Mouse (Mus musculus) lung, adult 2 months (tissue): Measurements from ENCODE around the gene Cfap221. TPM values are rescaled to one million over a fixed set of nuclear protein-coding genes. Genes with fewer than 3 reads are reported as not detected.

Experiments used
- DNase-seq: peaks from one replicate; pipeline ENCODE4 v3.0.0; 2022
- H3K4me1 ChIP-seq: fragments of 200-500 bp; 2 replicates; pipeline ENCODE4 v1.6.1; 2011; ENCODE audit warnings: low read length; ENCODE audit not compliant: control insufficient read depth, insufficient read depth
- H3K4me3 ChIP-seq: fragments of 200-500 bp; replicated peaks from 2 replicates; pipeline ENCODE3; 2011; ENCODE audit warnings: low read depth, mild to moderate bottlenecking, control low read depth, low read length; ENCODE audit errors: extremely low read depth
- CTCF ChIP-seq: fragments of 200-500 bp; IDR thresholded peaks from 2 replicates; pipeline ENCODE4 v1.5.1; 2011; ENCODE audit warnings: mild to moderate bottlenecking, low read length, control low read depth; ENCODE audit not compliant: insufficient read depth
- POLR2A ChIP-seq: fragments of 200-500 bp; IDR thresholded peaks from 2 replicates; pipeline ENCODE4 v1.6.1; 2011; ENCODE audit warnings: low read depth, mild to moderate bottlenecking, control low read depth, low read length, borderline replicate concordance; ENCODE audit errors: extremely low read depth
- WGBS: fragments of 180-500 bp; shearing (Covaris S2); methylation state at CpG from one replicate; pipeline ENCODE4 v1.1.7; 2018; 5-methylcytosine and 5-hydroxymethylcytosine counted together
- polyA plus RNA-seq: library from polyadenylated mRNA; depleted of rRNA; stranded (reverse); fragments of >200 nt; gene quantifications from 2 replicates; pipeline ENCODE4 v1.2.3, GENCODE M21; 2012

Gene Cfap221
- polyA plus RNA-seq, 1 experiment: 0.66 TPM

DNA sequence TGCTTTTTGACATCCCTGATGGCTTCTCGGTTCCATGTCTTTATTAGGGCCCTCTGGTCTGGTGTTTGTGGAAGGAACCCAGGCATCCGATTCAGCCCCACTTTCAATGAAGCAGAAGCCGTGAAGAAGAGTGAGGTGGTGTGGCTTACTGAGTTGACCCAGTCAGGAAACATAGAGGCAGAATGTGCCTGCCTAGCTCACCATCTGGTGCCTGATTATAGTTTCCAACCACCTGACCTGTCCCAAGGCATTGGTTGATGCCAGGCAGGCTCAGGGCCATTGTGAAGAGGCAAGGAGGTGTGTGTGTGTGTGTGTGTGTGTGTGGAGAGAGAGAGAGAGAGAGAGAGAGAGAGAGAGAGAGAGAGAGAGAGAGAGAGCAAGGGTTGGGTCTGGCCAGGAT, 33.4 kb upstream of the Cfap221 start:
- WGBS: 95% methylated on average over 3 of the region's 3 CpGs
- no peak for TF ChIP-seq POLR2A
- TF ChIP-seq CTCF: no peak
- Histone ChIP-seq H3K4me3 (no peak overlapping the region), H3K4me1 (no peaks in the 10 kb centered on the region)
- no peak for DNase-seq

DNA sequence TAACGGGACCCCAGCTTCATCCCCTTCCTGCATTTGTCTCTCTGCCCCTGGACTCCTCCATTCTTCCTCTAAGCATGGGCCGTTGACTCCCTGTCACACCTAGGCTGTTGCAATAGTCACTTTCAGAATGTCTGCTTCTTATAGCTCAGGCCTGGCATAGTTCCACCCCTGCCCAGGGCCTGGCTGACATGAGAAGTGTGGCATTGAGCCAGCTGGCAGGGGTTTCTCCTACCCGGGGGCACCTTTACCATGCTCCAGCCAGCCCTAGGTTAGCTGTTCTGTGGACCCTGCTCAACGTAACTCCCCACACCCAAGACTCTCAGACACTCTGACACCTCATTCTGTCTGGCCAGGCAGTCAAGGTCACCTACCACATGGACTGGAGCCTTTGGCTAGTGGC, 30.7 kb upstream of the Cfap221 start:
- Histone ChIP-seq H3K4me3 (no peak overlapping the region), H3K4me1 (no peaks in the 10 kb centered on the region)
- WGBS: 26% methylated on average over 4 of the region's 4 CpGs
- no peak for DNase-seq
- TF ChIP-seq POLR2A (no peak), CTCF (no peak)

DNA sequence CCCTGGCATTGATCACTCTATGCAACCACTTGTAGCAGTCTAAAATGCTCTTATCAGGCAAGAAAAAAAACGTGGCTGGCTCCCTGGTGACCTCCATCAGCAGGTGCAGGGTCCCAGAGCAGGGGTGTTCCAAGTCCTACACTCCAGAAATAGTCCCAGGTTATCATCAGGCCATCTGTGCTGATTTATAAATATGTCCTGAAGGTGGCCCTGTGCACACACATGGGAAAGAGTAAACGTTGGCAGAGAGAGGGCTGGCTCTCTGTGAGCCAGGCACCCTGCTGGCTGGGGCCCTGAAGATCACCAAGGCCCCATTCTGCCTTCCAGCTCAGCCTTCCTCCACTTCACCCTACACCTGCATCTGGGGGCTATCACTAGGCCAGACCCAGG, 28.0 kb upstream of the Cfap221 start:
- DNase-seq: no peak
- 5% methylated on average over 2 of the region's 2 CpGs for WGBS
- H3K4me1 ChIP-seq: no peaks in the 10 kb centered on the region
- no peak overlapping the region for H3K4me3 ChIP-seq
- TF ChIP-seq CTCF: no peak
- no peak for TF ChIP-seq POLR2A

DNA sequence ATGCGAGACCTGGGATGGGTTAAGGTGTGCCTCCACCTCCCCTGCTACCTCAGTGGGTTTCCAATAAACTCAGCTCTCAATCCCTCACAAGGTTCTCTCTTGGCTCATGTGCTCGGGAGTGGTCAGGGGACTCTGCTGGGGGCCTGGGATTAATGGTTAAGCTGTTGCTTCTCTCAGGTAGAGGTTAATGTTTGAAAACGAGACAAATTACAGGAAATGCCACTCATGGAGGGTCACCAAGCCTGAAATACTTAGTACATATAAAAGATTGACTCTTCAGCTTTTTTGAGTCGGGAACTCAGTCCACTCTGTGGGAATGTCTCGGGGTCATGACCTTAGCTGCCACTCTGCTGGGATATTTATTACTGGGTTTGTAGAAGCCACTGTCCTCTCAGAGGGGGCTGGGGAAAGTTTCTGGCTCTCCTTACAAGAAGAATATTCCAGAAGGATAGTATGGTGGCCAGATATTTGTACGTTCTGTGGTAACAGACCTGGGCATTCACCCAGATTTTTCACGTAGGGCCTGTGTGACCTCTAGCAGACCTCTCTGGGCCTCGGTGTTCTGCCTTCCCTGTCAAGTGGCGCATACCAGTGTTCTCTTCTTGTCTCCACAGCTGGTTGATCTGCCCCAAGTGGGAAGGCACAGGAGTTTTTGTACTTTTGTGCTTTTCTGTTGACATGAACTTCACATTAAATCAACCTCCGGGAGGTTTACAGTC, 27.5 kb upstream of the Cfap221 start:
- Histone ChIP-seq H3K4me3 (no peak overlapping the region), H3K4me1 (no peaks in the 10 kb centered on the region)
- 50% methylated on average over 10 of the region's 10 CpGs for WGBS
- TF ChIP-seq POLR2A (no peak), CTCF (no peak)
- DNase-seq: no peak

DNA sequence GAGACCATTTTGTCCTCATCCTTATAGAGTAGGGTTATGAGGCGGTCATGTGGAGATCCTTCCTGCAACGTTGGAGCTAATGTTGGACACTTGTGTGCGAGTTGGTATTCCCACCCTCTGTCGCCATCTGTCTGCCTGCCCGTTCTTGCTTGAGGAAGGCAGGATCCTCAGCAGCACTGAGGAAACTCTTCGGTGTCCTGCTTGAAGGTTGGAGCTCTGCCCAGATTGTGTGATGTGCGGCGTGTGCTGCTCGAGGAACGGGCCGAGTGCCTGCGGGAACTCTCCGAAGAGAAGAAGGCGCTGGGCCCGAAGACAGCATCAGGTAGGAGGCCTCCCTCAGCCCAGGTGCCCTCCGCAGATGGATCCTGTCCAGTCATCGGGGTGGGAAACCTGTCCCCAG, 24.9 kb upstream of the Cfap221 start:
- Histone ChIP-seq H3K4me3 (no peak overlapping the region), H3K4me1 (no peaks in the 10 kb centered on the region)
- DNase-seq: no peak
- TF ChIP-seq POLR2A (no peak), CTCF (no peak)
- 72% methylated on average over 17 of the region's 17 CpGs for WGBS

DNA sequence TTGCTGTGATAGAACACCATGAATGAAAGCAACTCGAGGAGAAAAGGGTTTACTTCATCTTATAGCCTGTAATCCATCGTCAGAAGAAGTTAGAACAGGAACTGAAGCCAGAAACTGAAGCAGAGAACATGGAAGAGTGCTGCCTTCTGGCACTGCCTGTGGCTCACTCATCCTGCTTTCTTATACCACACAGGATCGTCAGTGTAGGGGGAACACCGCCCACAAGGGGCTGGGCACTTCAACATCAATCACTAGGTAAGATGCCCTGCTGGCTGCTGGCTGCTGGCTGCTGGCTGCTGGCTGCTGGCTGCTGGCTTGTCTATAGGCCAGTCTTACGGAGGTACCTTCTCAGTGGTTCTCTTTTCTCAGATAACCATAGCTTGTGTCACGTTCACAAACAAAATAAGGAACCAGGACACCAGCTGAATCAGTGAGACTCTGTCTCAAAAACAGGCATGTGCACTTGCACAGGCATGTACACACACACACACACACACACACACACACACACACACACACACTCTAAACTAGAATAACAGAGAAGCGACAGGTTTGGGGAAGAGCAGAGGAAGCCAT, 23.4 kb upstream of the Cfap221 start:
- TF ChIP-seq POLR2A: no peak
- no peak for TF ChIP-seq CTCF
- H3K4me1 ChIP-seq: no peaks in the 10 kb centered on the region
- DNase-seq: no peak
- no peak overlapping the region for H3K4me3 ChIP-seq
- WGBS: 53% methylated on average over 7 of the region's 7 CpGs

DNA sequence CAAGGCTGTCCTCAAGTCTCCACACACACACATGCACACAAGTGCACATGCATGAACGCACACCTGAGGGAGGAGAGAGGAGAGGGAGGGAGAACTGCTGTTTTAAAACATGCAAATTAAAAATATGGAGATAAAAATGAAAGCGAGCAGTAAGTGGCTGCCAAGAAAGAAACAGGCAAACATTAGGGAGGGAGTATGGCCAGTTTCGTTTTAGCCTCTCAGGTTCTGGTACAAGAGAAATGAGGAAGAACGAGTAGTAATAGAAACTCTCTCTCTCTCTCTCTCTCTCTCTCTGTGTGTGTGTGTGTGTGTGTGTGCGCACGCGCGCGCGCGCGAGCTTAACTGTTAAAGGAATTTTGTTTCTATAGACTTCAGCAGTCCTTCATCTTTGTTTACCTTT, 22.4 kb upstream of the Cfap221 start:
- TF ChIP-seq POLR2A: no peak
- no peak for TF ChIP-seq CTCF
- 82% methylated on average over 12 of the region's 12 CpGs for WGBS
- DNase-seq: no peak
- H3K4me1 ChIP-seq: no peaks in the 10 kb centered on the region
- H3K4me3 ChIP-seq: no peak overlapping the region

DNA sequence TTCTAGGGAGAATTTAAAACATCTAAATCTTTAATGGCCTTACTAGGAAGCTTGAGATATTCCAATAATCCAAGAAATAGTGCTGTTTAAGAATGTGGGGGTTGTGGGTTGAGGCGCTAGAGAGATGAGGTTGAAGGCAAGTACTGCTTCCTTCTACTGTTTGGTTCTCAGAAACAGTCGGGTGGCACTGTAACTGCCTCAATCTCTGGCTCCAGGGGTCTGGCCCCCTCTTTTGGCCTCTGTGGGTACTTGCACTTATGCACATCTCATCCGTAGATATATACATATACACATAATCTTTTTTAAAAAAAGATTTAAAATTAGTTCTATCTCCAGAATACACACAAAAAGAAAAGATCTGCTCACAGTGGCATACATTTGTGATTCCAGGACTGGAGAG, 21.9 kb upstream of the Cfap221 start:
- no peak for DNase-seq
- TF ChIP-seq POLR2A (no peak), CTCF (no peak)
- H3K4me1 ChIP-seq: no peaks in the 10 kb centered on the region
- no peak overlapping the region for H3K4me3 ChIP-seq
- 54% methylated on average over 3 of the region's 3 CpGs for WGBS

DNA sequence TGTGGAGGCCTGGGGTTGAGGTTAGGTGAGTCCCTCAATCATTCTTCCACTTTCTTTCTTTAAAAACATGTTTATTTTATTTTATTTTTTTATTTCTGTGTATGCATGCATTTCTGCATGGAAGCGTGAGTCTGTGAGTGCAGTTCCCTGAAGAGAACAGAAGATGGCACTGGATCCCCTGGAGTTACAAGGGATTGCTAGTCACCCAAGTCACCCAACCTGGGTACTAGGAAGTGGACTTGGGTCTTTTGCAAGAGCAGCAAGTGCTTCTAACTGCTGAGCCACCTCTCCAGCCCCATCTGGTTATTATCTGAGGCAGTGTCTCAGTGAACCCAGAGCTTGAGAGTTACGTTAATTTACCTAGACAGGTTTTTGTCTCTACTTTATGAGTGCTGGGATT, 19.2 kb upstream of the Cfap221 start:
- Histone ChIP-seq H3K4me3 (no peak overlapping the region), H3K4me1 (no peaks in the 10 kb centered on the region)
- no peak for DNase-seq
- 0 out of 2 replicates have a peak, but pooled peaks have one; percentile 13 for TF ChIP-seq CTCF
- no peak for TF ChIP-seq POLR2A
- 85% methylated on average over 2 of the region's 2 CpGs for WGBS

DNA sequence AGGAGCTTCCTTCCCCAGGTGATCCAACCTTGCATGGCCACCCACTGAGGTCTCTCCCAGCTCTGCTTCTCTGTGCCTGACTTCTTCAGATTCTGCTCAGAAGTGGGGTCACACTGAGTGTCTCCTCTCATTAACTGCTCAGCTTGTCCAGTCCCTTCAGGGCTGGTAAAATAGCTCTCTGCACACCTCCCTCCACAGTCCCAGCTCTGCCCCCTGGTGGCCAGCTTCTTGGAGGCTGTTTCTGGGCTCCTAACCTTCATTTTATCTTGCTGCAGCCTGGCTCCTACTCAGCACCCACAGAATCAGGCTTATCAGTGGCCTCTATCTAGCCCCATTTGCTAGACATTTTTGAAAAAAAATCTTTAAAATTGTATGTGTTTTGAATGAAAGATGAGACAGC, 16.1 kb upstream of the Cfap221 start:
- DNase-seq: peak; percentile 69
- TF ChIP-seq CTCF: peak; percentile 69
- TF ChIP-seq POLR2A: no peak
- Histone ChIP-seq H3K4me1 (no peaks in the 10 kb centered on the region), H3K4me3 (no peak overlapping the region)
